Mouse (Mus musculus): ENCODE measurements around the gene Gm17660. TPM values are rescaled to one million over a fixed set of nuclear protein-coding genes. Genes with fewer than 3 reads are reported as not detected.
A peak's percentile ranks its signal among the peaks of the same experiment; 100 is the strongest.
"Not testable (repeated sequence)": the region's sequence is repeated elsewhere in the genome, so short reads cannot be mapped to it uniquely, and the experiment has no call there.

Gm17660 gene
- total RNA-seq, 2 experiments from 2014 or later = not detected

GRCm38 (mm10) chr5:104043704-104044103, 33.7 kb downstream of the Gm17660 start:
- DNase-seq (ENCODE audit: low spot score in 2 of 2) = no peak

- no peak for DNase-seq (ENCODE audit: low spot score in 2 of 2)
Observed at GRCm38 (mm10) chr5:104042906-104043305, 34.5 kb downstream of the Gm17660 start.

GRCm38 (mm10) chr5:104039154-104039932, 38.1 kb downstream of the Gm17660 start:
- no peak for DNase-seq (ENCODE audit: low spot score in 2 of 2)

DNA sequence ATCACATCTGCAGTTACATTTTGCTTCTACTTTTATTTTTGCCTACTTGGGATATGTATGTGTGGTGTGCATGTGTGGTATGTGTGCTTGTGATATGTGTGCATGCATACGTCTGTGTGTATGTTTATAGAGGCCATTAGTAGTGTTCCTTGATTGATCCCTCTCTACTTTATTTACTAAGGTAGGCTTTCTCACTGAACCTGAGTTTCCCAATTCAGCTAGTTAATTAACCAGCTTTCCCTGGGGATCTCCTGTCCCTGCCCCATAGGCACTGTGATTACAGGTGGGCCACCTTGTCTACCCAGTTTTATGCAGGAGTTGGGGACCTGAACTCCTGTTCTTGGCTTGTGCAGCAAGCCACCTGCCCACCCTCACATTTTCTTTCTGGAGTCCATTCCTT, 40.7 kb downstream of the Gm17660 start:
- DNase-seq (ENCODE audit: low spot score in 2 of 2) = no peak

GRCm38 (mm10) chr5:104035824-104036223, 41.6 kb downstream of the Gm17660 start:
- DNase-seq (ENCODE audit: low spot score in 2 of 2) = no peak

- no peak for DNase-seq (ENCODE audit: low spot score in 2 of 2)
Observed at GRCm38 (mm10) chr5:104035066-104035465, 42.3 kb downstream of the Gm17660 start.

DNA sequence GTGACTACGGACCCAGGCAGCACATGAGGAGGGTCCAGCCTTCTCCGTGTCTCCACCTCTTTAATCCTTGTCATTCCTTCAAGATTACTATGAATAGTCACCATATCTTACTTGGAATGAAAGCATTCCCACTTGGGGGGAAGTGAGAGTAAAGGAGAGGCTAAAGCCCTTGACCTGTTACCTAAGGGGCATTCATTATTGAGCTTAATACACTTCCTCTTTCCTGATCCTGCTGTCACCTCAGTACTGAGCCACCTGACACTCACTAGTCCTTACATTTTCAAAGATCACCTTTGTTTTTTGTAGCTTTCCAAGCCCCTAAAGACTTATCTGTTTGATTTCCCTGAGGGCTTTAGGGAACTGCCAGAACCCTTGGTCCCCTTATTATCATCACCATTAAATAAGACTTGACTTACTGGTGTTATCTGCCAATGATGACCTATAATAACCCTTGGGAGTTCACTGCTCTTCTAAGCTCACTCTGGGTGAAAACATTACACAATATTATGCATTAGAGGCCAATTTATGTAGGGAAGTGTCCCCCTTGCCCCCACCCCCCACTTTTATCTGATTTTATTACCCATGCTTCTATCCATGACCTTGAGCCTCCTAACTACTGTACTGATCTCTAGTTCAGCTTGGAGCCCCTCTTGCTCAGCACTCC, 44.8 kb downstream of the Gm17660 start:
- DNase-seq (ENCODE audit: low spot score in 2 of 2) = no peak

DNA sequence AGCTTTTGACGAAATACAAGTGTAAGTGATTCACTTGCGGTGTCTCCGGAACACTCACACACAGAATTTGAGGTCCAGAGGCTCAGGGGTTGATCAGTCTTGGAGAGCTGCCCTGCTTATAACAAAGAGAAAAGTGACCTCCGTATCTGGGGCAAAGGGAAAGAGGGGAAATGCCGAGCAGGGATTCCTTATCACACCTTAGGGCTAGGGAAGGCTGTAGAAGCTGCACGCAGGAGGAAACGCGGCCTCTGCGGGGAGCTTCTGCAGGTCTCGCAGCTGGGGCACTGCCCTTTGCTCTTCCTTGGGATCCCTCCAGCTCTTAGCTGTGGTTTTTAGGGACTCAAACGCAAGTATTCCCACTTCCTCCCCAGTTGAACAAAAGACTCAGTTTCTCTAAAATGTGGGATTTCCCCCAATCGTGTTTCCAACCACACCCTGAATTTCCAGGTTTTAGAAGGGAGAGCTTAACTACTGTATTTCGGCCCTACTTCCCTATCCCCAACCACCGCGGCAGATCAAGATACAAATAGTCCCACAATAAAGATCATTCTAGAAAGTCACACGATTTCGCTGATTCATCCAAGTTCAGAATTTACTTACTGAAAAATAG, 52.1 kb downstream of the Gm17660 start:
- no peak for DNase-seq (ENCODE audit: low spot score in 2 of 2)

GRCm38 (mm10) chr5:104024762-104025161, 52.6 kb downstream of the Gm17660 start:
- no peak for DNase-seq (ENCODE audit: low spot score in 2 of 2)

- DNase-seq (ENCODE audit: low spot score in 2 of 2) = not testable (repeated sequence)
Observed at GRCm38 (mm10) chr5:104024193-104024592, 53.2 kb downstream of the Gm17660 start.

DNA sequence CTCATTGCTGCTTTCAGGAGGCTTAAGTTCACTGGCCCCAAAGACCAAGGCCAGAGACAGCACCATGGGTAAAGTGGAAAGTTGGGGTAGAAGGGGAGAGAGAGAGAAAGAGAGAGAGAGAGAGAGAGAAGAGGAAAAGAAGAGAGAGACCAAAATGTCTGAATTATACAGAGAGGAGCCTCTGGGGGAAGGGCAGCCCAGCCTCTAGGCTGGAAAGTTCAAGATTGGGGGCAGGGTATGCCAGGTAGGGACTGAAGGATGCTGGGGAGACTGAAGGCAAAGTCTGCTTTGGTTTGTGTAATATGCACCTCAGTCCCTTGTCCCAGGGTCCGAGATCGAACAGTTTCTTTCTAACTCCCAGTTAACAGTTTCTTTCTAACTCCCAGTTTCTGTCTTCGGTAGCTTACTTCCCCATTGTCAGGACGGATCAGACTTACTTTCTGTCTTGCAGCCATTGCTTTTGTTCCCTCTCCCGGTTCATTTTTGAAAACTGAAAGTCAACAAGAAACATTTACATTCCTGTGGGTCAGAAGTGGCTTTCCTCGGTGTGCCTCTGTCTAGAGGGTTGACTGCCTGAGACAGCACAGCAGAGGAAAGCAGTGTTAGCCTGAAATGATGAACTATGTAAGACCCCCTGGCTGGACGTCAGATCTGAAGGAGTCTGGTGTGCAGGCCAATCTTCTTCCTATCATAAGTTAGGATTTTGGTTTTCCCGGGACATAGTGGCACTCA, 54.0 kb downstream of the Gm17660 start:
- DNase-seq (ENCODE audit: low spot score in 2 of 2) = no peak

- no peak for DNase-seq (ENCODE audit: low spot score in 2 of 2)
Observed at GRCm38 (mm10) chr5:104022558-104022957, 54.9 kb downstream of the Gm17660 start.

- DNase-seq (ENCODE audit: low spot score in 2 of 2) = peak; percentile 74 to 85
Observed at GRCm38 (mm10) chr5:104021597-104022378, 55.6 kb downstream of the Gm17660 start, which contains the start of gene Hsd17b11. TSS of gene Hsd17b11 (minus strand) at chr5:104021919.

Small RNAs within 50 kb of the gene (microRNA-seq; reads per million reads assigned to microRNA genes)
- gene Mir5619 = not detected

Other genes with a start within 250 kb of the Gm17660 start
- 10 to 100 TPM; 19.6 to 19.9 TPM for gene Klhl8, start 166.3 kb downstream of the Gm17660 start, total RNA-seq (2021)
- gene Hsd17b13, start 100.2 kb downstream of the Gm17660 start, total RNA-seq (2021) = under 1 TPM in 1 of 2 experiments, not detected in 1; 0.88 TPM
- gene Hsd17b11, start 55.7 kb downstream of the Gm17660 start, total RNA-seq (2021) = 10 to 100 TPM; 22.7 to 25.9 TPM
- gene Nudt9, start 31.3 kb downstream of the Gm17660 start, total RNA-seq (2021) = 10 to 100 TPM; 38.9 to 39.9 TPM
- 100 to 1,000 TPM; 226 to 268 TPM for gene Sparcl1, start 36.1 kb upstream of the Gm17660 start, total RNA-seq (2021)
- gene Dspp, start 93.1 kb upstream of the Gm17660 start, total RNA-seq (2021) = not detected
- 1 to 10 TPM; 2.0 TPM for gene Dmp1, start 125.0 kb upstream of the Gm17660 start, total RNA-seq (2021)
- gene Ibsp, start 221.6 kb upstream of the Gm17660 start, total RNA-seq (2021) = not detected
- gene Mepe, start 247.7 kb upstream of the Gm17660 start, total RNA-seq (2021) = not detected

Data from gastrocnemius, postnatal 4 days (tissue).